Comparison of ENCODE assay signal across 7 mouse cellular contexts in the genomic region with DNA sequence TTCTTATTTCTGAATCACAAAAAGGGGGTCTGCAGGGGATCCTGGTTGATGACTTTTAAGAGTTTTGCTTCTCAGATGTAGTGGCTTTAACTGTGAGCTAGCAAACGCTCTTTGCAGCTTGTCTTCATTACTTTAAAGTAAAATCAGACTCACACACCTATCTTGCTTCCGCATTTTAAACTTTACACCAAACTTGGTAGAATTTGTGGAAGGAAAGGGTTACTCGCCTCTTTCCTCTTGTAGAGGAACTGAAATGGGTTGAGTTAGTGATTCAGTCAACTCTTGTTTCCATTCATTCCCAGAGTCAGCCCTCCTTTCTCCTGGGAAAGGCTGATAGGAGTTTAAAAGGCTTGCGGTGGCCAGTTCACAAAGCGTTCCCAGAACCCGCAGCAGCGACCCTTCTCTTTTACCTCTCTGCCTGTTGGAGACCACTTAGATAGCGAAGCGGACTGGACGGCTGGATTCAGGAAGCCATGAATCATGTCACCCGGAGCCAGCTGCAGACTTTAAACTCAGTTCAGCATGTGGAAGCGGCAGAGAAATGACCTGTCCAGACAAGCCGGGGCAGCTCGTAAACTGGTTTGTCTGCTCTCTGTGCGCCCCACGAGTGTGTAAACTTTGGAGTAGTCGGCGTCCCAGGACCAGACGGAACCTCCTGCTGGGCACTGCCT. TPM values are rescaled to one million over a fixed set of nuclear protein-coding genes. Genes with fewer than 3 reads are reported as not detected.
DNase-seq lines count a peak whose midpoint lies in the region; ATAC-seq and TF ChIP-seq lines count a peak whose summit lies in the region.

No protein-coding gene starts in this region.

- peak overlapping the region; percentile 69 for H3K27ac ChIP-seq in embryonic facial prominence, embryonic 10.5 days (replicated peaks)
- H3K27ac ChIP-seq in limb, embryonic 14.5 days (replicated peaks; ENCODE audit: low read depth, low read length), result 0 out of 2 replicates have a peak overlapping the region, but pooled peaks have one; percentile 26
- no peak overlapping the region for H3K27ac ChIP-seq in neural tube, embryonic 14.5 days (ENCODE audit: low read depth, low read length)

- peak overlapping the region; percentile 26; the same call in 1 of the 2 replicates for H3K4me3 ChIP-seq in embryonic facial prominence, embryonic 10.5 days
- H3K4me3 ChIP-seq in limb, embryonic 14.5 days (replicated peaks; ENCODE audit: low read length), result peak overlapping the region; percentile 36
- peak overlapping the region; percentile 19; the same call in 1 of the 2 replicates for H3K4me3 ChIP-seq in neural tube, embryonic 14.5 days (ENCODE audit: low read depth, low read length)

- no peaks in the 10 kb centered on the region for H3K9me3 ChIP-seq in embryonic facial prominence, embryonic 10.5 days
- H3K9me3 ChIP-seq in limb, embryonic 14.5 days (ENCODE audit: control insufficient read depth, low read length), result no peaks in the 10 kb centered on the region
- no peaks in the 10 kb centered on the region for H3K9me3 ChIP-seq in neural tube, embryonic 14.5 days (ENCODE audit: control insufficient read depth, low read length)

- peaks cover 22% of the 10 kb centered on the region for H3K4me1 ChIP-seq in embryonic facial prominence, embryonic 10.5 days
- peaks cover 22% of the 10 kb centered on the region for H3K4me1 ChIP-seq in limb, embryonic 14.5 days (ENCODE audit: control insufficient read depth, insufficient read depth, low read length)
- no peaks in the 10 kb centered on the region for H3K4me1 ChIP-seq in neural tube, embryonic 14.5 days (ENCODE audit: control insufficient read depth, insufficient read depth, low read length)

- peak; percentile 32 to 40 for DNase-seq in adrenal gland, adult 18-20 months (ENCODE audit: low spot score in 2 of 2)
- peak; percentile 35 for DNase-seq in embryonic facial prominence, embryonic 10.5 days (ENCODE audit: low spot score)
- DNase-seq in limb, embryonic 14.5 days (ENCODE audit: low spot score), result peak; percentile 43
- no peak for DNase-seq in right cerebral cortex, postnatal 4 days
- DNase-seq in layer of hippocampus, postnatal 14 days (ENCODE audit: low spot score in 2 of 2), result no peak

- TF ChIP-seq POLR2A in limb, embryonic 14.5 days (IDR thresholded peaks at IDR 0.05; ENCODE audit: borderline replicate concordance, extremely low read depth, insufficient read depth, insufficient read length), result no peak

- no peaks in the 10 kb centered on the region for H3K27me3 ChIP-seq in embryonic facial prominence, embryonic 10.5 days (replicated peaks; ENCODE audit: low read depth, poor library complexity, severe bottlenecking)
- no peaks in the 10 kb centered on the region for H3K27me3 ChIP-seq in limb, embryonic 14.5 days (ENCODE audit: control insufficient read depth, insufficient read depth, low read length)
- no peaks in the 10 kb centered on the region for H3K27me3 ChIP-seq in neural tube, embryonic 14.5 days (ENCODE audit: control insufficient read depth, insufficient read depth, low read length)

- H3K9ac ChIP-seq in limb, embryonic 14.5 days (ENCODE audit: low read depth, low read length, severe bottlenecking), result peak overlapping the region; percentile 45
- 0 out of 2 replicates have a peak overlapping the region, but pooled peaks have one; percentile 21 for H3K9ac ChIP-seq in neural tube, embryonic 14.5 days (replicated peaks; ENCODE audit: low read depth, low read length)

- H3K4me2 ChIP-seq in limb, embryonic 14.5 days (replicated peaks; ENCODE audit: low read depth, low read length, severe bottlenecking), result peak overlapping the region; percentile 59
- H3K4me2 ChIP-seq in neural tube, embryonic 14.5 days (ENCODE audit: low read depth, low read length), result peak overlapping the region; percentile 40

- WGBS in embryonic facial prominence, embryonic 10.5 days, result 66% methylated on average over 19 of the region's 19 CpGs
- 3% methylated on average over 19 of the region's 19 CpGs for WGBS in limb, embryonic 14.5 days
- WGBS in neural tube, embryonic 14.5 days, result 10% methylated on average over 19 of the region's 19 CpGs

- no peaks in the 10 kb centered on the region for H3K36me3 ChIP-seq in embryonic facial prominence, embryonic 10.5 days (replicated peaks)
- H3K36me3 ChIP-seq in limb, embryonic 14.5 days (ENCODE audit: control insufficient read depth, insufficient read depth, low read length), result no peaks in the 10 kb centered on the region
- no peaks in the 10 kb centered on the region for H3K36me3 ChIP-seq in neural tube, embryonic 14.5 days (ENCODE audit: control insufficient read depth, insufficient read depth, low read length)

- peak; percentile 43 to 54 for ATAC-seq in hematopoietic stem cell, adult 5-6 weeks (replicated peaks in 1 of 2; ENCODE audit: insufficient read depth in 1 of 2, low FRiP score in 2 of 2, low TSS enrichment in 1 of 2, low read depth in 1 of 2, poor library complexity in 2 of 2, severe bottlenecking in 2 of 2)
- 0 out of 2 replicates have a peak, but pooled peaks have one; percentile 18 for ATAC-seq in limb, embryonic 14.5 days (ENCODE audit: low FRiP score, low read depth)
- peak; percentile 35; the same call in 1 of the 2 replicates for ATAC-seq in neural tube, embryonic 14.5 days (ENCODE audit: low read depth)

RNA-seq across cellular contexts. Expression of a gene that starts 1.5 kb away (rescaled TPM):
- 1 to 10 TPM; 7.4 to 7.8 TPM for total RNA-seq in adrenal gland, adult 18-20 months (2021)
- 2.0 and 2.5 TPM in 2 replicates for polyA plus RNA-seq in embryonic facial prominence, embryonic 10.5 days (2016; fragmentation: Nextera tagmentation; extraction: Ambion mirVana)
- total RNA-seq in hematopoietic stem cell, adult 5-6 weeks (2017), result 1.1 and 1.4 TPM in 2 replicates
- polyA plus RNA-seq in limb, embryonic 14.5 days (2012; rRNA removed), result 9.5 and 9.6 TPM in 2 replicates
- polyA plus RNA-seq in limb, embryonic 14.5 days (2014; fragmentation: Nextera tagmentation; extraction: Ambion mirVana), result 6.5 and 8.1 TPM in 2 replicates
- polyA plus RNA-seq in neural tube, embryonic 14.5 days (2014; fragmentation: Nextera tagmentation; extraction: Ambion mirVana), result 2.0 and 4.9 TPM in 2 replicates
- 1 to 10 TPM; 6.5 to 8.9 TPM for total RNA-seq in layer of hippocampus, postnatal 14 days (2021)

RNA-seq across cellular contexts. Expression of a gene that starts 33.2 kb away (rescaled TPM):
- total RNA-seq in adrenal gland, adult 18-20 months (2021), result 10 to 100 TPM in 1 of 2 experiments, 1 to 10 TPM in 1; 3.3 to 10.1 TPM
- polyA plus RNA-seq in embryonic facial prominence, embryonic 10.5 days (2016; fragmentation: Nextera tagmentation; extraction: Ambion mirVana), result 3.7 and 3.9 TPM in 2 replicates
- total RNA-seq in hematopoietic stem cell, adult 5-6 weeks (2017), result 0.75 and 1.5 TPM in 2 replicates
- 1.2 and 1.4 TPM in 2 replicates for polyA plus RNA-seq in limb, embryonic 14.5 days (2012; rRNA removed)
- polyA plus RNA-seq in limb, embryonic 14.5 days (2014; fragmentation: Nextera tagmentation; extraction: Ambion mirVana), result 3.3 and 3.4 TPM in 2 replicates
- polyA plus RNA-seq in neural tube, embryonic 14.5 days (2014; fragmentation: Nextera tagmentation; extraction: Ambion mirVana), result 1.2 and 1.4 TPM in 2 replicates
- 10 to 100 TPM; 16.9 to 18.7 TPM for total RNA-seq in layer of hippocampus, postnatal 14 days (2021)

Comparison
In these comparisons a context has a peak if more than half of its experiments do, and no peak if none do; other contexts are left out.
1. DNase-seq: peak in adrenal gland, adult 18-20 months (2 of 2), embryonic facial prominence, embryonic 10.5 days (single experiment) and limb, embryonic 14.5 days (single experiment); none in right cerebral cortex, postnatal 4 days (single experiment) and layer of hippocampus, postnatal 14 days (0 of 2).
2. Peak in every context shown above with its lines, with median percentiles within 50 percentile points of each other: H3K4me3 ChIP-seq and ATAC-seq.